Mouse (Mus musculus) ovary, postnatal 10 days (tissue): ENCODE measurements around the gene Apobec1.
"Not testable (repeated sequence)": the region's sequence is repeated elsewhere in the genome, so short reads cannot be mapped to it uniquely, and the experiment has no call there.

Experiments
- DNase-seq: peaks from one replicate; pipeline ENCODE4 v3.0.0; 2022; ENCODE audit warnings: low spot score

Gene Apobec1

DNA sequence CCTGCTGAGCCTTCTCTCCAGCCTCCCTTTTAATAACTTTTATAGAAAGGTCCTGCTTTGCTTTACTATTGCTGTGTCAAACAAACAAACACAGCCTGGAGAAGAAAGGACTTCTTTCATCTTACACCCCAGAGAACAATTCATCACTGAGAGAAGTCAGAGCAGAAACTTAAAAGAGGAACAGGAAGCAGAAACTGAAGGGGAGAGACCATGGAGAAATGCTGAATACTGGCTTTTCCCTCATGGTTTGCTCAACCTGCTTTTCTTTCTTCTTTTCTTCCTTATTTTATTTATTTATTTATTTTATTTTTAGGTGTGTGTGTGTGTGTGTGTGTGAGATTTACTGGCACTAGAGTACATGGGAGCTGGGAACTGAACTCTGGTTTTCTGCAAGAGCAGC is 2.0 kb upstream of the Apobec1 start:
- no peak for DNase-seq

DNA sequence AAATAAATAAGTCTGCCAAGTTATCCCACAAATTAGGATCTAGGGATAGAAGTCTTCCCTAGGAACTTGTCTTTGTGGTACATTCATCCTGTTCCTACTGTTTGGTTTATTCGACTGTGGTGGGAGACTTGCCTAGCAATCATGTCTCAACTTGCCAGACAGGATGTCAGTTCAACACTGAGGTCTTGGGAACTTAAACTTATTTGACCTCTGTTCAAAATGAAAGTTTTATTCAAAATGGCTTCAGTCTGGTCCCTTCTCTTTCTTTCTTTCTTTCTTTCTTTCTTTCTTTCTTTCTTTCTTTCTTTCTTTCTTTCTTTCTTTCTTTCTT is 713 bp upstream of the Apobec1 start:
- no peak for DNase-seq

DNA sequence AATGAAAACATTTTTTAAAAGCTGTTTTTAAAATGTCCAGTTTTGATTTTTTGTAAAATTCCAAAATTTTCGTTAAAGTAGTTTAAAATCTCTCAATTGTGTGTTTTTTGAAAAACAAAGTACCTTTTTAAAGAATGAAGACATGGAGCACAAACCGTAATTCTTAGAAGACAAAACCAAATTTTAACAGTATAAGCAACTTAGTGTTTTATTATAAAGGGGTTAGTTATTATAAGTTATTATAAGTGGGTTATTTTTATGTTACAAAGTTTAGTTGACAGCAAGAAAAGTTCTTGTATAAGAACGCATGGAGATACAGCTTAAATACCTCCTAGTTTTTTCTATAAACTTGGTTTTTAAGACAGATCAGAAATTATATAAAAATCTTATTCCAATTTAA is 629 bp downstream of the Apobec1 start:
- DNase-seq: no peak

DNA sequence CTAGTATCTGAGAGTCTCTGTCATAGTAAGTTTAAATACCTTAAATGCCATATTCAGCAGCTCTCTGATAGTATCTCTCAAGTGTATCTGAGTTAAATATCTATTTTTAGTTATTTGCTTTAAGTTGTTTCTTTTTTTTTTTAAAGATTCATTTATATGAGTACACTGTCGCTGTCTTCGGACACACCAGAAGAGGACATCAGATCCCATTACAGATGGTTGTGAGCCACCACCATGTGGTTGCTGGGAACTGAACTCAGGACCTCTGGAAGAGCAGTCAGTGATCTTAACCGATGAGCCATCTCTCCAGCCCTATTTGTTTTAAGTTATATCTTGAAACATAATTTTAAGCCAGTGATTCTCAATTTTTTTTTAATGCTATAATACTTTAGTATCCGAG is 1.2 kb downstream of the Apobec1 start:
- DNase-seq: no peak

DNA sequence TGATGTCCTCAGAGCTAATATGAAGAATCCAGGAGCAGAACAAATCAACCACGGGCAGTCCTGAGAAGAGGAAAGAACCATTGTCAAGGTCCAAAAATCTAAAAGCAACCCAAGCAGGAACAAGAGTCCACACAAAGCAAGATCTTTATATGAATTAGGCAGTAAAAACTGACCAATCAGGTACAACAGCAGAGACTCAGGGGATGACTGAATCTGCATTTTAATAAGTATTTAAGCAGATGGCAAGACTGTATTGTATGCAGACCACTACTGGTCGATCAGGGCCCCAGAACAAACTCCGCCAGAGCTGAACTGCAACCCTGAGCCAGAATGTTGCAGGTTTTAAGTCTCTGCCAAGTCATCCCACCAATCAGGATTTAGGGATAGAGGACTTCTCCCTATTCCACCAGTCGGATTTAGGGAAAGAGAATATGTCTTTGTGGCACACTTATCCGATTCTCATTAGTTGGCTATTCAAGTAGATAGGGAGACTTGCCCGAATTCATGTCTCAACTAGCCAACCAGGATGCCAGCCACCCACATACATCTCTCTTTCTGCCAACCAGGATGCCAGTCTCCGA is 2.1 kb downstream of the Apobec1 start:
- DNase-seq: no peak

DNA sequence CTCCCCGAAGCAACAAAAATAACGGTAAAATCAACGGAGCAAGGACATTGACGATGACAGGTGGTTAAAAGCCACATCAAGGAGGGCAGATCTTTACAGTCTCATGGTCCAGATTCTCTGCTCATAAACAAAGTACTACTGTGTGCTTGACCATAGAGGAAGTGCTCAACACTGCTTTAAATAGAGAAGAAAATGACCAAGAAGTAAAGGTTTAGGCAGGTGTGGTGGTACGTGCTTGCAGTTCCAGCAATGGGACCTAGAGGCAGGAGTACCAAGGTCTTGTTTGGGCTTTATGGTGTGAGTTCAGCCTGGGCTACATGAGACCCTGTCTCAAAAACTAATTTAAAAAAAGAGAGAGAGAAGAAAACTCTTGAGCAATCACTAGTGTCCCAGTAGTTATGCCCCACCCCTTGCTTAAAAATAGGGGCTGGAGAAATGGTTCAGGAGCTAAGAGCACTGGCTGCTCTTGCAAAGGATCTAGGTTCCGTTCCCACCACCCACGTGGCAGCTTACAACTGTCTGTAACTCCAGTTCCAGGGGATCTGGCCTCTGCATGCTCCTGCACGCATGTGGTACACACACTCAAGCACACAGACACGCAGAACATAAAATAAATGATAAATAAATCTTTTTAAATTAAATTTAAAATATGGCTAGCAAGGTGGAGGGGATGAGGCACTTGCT is 3.0 kb downstream of the Apobec1 start:
- no peak for DNase-seq

DNA sequence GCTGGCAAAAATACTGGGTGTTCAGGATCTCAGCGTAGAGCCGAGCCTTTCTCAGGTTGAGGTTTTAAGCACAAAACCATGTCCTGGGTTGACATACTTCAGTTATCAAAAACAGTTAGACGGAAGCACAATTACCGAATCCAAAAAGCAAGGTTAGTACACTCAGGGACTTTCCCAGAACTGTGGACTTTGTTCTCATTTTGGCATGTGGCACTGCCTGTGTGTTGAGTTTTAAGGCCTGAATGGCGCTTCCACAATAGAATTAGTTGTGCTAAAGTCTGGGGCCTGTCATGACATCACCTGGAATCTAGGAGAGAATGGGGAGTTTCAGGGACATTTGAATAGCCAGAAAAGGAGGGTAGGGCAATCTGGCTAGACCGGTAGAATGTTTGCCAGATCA is 3.8 kb downstream of the Apobec1 start:
- no peak for DNase-seq

DNA sequence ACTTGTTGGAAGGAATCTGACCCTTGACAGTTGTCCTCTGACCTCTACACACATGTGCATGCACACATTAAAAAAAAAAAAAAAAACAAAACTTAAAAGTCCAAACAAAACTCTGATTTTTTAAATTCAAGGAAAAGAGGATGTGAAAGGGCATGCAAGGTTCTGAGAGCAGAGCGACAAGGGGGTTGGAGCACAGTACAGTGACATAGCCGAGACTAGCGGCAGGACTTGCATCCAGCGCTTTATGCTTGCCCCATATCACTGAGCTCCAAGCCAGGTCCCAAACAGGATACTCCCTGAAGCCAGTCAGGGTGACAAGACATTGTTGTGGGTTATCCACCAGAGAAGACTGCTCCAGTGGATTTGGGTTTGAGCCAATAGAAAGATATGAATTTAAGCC is 4.2 kb downstream of the Apobec1 start:
- DNase-seq: no peak

DNA sequence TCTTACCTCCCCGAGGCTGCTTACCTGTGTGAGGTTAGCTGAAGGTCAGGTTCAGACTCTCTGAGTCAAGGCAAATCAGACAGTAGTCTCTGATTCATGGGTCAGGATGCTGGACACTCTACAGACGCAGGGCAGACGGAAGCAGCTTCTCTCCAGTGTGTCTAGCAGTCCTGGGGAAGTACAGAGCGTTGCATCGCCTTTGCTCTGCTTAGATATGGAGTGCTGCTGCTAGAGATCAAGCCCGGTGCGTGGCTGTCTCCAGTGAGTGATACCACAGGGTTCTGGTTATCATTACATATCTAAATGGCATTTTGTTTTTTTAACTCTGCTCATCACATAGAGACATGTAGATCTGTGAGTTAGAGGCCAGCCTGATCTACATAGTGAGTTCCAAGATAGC is 5.6 kb downstream of the Apobec1 start:
- no peak for DNase-seq

DNA sequence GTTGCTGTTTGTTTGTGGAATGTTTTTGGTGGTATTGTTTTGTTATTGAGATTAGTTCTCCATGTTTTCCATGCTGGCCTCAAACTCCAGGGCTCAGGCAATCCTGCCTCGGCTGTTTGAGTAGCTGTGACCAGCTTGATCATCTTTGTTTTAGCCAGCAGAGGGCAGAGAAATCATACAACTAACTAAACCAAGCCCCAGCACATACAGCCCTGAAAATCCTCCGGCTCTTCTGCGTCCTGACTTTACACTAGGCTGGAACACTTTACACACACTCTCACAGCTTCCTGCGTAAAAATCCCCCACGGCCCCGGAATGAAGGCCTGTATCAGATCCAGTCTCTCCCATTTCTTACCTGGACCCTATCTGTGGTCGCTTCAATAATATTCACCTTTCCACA is 6.6 kb downstream of the Apobec1 start:
- DNase-seq: no peak

DNA sequence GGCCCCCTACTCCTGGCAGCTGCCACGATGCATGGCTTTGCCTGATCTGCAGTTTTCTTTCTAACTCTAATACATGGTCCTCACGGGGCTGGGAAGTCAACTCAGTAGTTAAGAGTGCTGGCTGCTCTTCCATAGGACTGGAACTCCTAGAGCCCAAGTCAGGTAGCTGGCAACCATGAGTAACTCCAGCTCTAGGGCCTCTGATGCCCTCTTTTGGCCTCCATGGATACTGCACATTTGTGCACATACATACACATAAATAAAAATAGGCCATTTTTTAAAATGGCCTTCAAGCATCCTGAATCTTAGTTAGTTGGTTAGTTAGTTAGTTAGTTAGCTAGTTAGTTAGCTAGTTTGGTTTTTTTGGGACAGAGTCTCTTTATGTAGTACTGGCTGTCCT is 9.3 kb downstream of the Apobec1 start:
- no peak for DNase-seq

DNA sequence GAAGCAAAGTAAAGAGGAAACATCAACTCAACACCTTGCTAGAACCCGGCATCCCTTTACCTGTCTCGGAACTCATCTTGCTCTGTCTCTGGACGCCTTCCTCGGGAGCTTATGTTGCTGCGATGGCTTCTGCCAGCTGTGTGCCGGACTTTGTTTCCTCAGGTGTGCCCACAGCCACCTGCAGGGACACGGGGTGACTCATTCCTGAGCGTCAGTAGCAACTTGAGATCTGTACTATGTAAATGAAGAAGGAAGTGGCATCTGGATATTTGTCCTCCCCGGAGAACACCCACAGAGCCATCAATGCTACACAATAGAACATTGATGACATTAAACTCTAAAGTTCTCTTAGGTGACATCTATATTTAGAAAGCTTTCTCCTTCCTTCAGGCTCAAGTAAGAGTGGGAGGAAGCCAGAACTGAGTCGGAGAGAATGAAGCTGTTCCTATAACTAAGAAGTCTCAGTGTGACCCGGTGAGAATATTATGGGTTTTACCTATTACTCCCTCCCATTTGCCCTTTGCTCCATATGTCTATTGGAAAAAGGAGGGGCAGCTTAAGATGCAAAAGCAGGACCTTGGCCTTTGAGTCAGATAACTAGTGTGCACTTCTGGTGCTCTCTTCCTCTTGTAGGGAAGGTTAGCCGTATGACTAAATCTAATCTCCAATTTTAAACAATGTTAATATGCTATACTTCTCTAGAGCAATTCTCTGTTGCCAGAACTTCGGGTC is 11.1 kb downstream of the Apobec1 start:
- DNase-seq: no peak

DNA sequence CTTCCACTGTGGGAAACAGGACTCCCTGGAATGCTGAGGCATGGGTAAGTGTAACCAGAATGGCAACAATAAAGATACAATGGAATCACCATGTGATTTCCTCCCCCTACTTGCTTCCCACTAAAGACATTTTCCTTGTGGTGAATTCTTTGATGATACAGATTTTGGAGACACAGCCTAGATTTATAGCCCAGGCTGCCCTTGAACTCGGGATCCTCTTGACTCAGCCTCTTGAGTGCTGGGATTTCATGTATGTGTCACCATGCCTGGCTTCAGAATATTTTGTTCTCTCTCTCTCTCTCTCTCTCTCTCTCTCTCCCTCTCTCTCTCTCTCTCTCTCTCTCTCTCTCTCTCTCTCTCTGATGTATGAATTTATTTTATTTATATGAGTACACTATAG is 23.2 kb downstream of the Apobec1 start:
- no peak for DNase-seq

DNA sequence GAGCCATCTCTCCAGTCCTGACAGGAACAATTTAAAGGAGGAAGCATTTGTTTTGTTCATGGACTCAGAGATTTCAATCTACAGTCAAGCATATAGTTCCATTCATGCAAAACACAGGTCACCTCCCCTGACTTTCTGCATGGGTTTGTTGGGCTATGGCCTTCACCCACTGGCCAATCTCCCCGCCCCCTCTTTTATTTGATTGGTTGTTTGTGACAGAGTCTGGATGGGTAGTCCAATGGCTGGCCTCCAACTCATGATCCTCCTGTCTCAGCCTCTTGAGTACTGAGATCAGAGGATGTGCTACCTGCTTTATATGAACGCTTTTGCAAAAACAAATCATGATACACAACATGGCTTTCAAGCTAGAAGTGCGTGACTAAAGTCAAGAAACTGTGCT is 25.2 kb downstream of the Apobec1 start:
- DNase-seq: no peak

DNA sequence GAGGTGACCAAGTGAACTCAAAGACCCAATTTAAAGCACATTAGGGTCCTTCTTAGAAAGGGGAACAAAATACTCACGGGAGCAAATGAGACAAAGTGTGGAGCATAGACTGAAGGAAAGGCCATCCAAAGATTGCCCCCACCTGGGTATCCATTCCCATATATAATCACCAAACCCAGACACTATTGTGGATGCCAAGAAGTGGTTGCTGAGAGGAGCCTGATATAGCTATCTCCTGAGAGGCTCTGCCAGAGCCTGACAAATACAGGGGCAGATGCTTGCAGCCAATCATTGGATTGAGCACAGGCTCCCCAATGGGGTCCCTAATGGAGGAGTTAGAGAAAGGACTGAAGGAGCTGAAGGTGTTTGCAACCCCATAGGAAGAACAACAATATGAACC is 27.2 kb downstream of the Apobec1 start:
- not testable (repeated sequence) for DNase-seq

DNA sequence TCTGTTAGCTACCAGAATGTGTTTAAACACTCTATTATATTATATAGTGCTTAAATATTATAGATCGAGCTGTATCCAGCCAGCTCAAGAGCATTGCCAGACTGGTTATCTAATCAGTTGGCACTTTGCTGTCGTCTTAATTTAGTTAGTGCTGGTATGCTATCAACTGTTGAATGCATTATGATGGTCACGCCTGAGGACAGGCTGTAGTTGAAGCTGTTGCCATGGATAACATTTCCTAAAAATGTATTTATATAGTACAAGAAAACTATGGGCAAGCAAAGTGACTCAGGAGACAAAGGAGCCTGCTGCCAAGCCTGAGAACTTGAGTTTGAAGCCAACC is 30.7 kb downstream of the Apobec1 start:
- DNase-seq: no peak

DNA sequence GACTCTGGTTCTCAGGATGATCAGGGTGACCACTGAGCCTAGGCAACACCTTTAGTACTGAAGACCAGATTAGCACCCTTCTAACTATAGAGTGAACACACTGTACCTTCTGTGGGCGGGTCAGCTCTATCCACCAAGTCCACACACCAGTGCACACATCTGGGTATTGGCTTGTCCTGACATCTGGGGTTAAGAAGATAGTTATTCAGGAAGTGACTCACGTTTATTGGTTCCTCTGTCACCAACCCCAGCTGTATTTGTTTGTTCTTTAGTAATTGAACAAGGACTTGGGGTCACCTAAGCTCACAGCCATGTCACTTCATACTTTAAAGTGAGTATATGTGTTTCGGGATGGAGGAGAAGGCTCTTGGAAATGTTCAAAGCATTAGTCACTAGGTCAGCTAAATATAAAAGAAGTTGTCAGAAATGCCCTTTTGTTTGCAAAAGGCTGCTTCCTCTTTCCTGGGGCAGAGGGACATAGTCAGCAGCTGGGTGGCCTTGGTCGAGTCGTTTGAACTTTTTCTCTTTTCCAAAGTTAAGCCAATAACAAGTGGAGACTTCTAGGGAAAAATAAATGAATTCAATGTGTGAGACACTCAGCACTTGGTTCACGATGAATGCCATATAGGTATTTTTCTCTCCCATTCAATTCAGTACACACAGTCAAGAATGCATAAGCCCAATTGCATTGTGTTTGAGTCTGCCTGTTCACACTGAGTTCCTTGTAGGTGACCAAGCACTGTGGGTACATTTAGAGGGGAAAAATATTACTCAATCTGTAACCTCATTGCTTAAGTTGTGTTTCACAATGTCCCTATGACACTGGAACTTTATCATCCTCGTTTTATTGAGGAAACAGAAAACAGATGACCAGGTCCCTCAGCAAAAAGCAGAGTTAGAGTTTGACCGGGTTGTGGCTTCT is 31.3 kb downstream of the Apobec1 start:
- DNase-seq: no peak

DNA sequence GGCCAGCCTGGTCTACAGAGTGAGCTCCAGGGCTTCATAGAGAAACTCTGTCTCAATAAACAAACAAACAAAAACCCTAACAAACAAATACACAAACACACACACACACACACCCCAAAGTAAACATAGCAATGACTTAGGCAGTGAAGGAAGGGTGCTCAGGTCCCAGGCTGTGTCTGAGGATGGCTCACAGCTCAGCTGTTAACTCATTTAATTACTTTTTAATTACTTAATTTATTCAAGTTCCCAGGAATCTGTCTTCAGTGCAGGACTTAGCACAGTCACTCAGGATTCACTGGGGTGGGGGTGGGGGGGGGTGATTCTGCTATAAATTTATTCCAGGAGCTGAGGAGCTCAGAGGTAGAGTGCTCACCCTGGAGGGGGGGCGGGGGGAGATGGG is 32.5 kb downstream of the Apobec1 start:
- no peak for DNase-seq

DNA sequence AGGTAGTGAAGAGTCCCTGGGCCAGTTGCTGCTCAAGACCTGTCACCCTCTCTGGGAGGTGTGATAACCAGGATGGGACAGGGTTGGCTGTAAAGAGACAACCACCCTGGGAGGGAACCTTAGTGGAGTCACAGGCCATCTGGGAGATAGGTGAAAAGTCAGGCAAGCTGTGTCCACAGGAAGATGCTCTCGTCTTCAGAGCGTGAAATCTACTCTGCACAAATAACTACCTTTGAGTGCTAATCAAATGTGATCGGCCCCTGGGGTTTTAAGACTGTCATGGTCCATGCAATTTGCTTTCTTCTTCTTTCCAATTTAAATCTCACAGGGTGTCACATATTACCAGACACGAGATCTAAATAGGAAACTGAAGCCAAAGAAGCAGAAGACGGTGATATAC is 33.1 kb downstream of the Apobec1 start:
- DNase-seq: no peak

DNA sequence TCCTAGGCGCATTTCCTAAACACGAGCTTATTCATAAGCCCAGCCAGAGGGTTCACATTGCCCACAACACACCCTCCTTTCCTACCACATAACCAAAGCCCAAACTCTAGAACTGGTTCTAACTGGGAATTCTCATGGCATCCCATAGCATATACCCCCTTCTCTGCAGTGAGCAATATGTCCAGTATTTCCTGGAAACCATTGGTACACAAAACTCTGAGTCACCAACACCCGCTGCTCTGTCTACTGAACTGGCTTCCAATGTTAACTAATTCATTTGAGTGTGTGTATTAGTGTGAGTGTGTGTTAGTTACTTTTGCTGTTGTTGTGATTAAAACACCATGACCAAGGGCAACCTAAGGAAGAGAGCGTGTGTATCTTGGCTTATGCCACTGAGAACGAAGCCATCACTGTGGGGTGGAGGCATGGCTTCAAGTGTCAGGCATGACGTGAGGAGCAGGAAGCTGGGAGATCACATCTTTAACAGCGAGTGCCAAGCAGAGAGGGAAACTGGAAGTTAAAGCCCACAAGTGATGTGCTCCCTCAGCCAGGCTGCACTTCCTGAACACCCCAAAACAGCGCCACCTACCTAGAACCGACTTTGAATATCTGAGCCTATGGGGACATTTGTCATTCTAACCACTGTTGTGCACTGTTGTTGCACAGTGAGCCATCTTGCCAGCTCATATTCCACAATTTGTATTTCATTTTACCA is 37.0 kb downstream of the Apobec1 start:
- no peak for DNase-seq

DNA sequence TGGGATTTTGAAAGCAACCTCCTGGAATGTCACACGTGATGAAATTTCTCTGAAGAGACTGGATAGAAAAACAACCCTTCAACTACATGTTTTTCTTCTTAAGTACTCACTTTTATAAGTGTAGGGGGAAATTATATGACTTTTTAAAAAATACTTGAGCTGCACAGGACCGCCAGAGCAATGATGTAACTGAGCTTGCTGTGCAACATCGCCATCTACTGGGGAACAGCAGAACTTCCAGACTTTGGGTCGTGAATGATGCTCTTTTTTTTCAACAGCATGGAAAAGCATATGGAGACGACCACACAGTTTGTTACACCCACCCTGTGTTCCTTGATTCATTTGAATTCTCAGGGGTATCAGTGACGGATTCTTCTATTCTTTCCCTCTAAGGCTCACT is 39.8 kb downstream of the Apobec1 start:
- peak; percentile 20 for DNase-seq

DNA sequence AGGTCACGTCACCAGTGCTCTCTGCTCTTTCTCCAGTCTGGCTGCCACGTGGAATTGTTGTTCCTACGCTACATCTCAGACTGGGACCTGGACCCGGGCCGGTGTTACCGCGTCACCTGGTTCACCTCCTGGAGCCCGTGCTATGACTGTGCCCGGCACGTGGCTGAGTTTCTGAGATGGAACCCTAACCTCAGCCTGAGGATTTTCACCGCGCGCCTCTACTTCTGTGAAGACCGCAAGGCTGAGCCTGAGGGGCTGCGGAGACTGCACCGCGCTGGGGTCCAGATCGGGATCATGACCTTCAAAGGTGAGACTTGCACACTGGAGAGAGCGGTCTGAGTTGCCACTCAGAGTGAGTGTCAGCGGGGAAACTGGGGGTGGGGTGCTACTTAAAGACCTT is 41.2 kb downstream of the Apobec1 start:
- DNase-seq: no peak
